In the genomic region with DNA sequence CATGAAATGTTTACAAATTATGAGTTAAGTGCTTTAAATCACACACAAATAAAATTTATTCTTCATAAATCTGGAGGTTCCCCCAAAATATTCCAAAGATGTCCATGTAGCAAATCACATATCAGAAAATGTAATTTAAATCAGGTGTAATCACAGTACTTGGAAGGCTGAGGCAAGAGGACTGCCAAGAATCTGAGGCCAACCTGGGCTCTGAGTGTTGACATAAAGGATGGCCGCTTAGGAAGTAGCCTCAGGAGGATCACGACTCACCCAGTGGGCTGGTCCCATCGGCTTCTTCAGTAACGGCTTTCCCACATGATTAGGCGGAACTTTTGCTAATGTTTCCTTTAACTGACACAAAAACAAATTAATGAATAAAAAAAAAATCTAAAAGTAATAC, we compare ENCODE assay signal across 25 mouse cellular contexts.
"Had no signal": no experiment of that assay in that cellular context is flagged by ENCODE, and none has a peak within 500 bp of the region (broad histone marks: within the 10 kb centered on the region; RNA-seq: fewer than 3 reads in every experiment).

No protein-coding gene starts in this region.

- H3K27ac ChIP-seq: gastrocnemius, adult 2 months; heart, adult 2 months; hindbrain, embryonic 10.5 days; hindbrain, embryonic 12.5 days; hindbrain, embryonic 14.5 days; intestine, embryonic 15.5 days; kidney, embryonic 15.5 days; kidney, postnatal 0 days; limb, embryonic 13.5 days; limb, embryonic 15.5 days had no signal

- H3K9ac ChIP-seq: heart, embryonic 12.5 days; hindbrain, embryonic 12.5 days; hindbrain, embryonic 14.5 days; intestine, embryonic 15.5 days; kidney, embryonic 15.5 days; limb, embryonic 13.5 days; limb, embryonic 15.5 days had no signal

- H3K4me2 ChIP-seq: heart, embryonic 12.5 days; hindbrain, embryonic 12.5 days; hindbrain, embryonic 14.5 days; intestine, embryonic 15.5 days; kidney, embryonic 15.5 days; limb, embryonic 13.5 days; limb, embryonic 15.5 days; liver, embryonic 11.5 days had no signal

- H3K9me3 ChIP-seq: heart, embryonic 12.5 days; hindbrain, embryonic 10.5 days; hindbrain, embryonic 12.5 days; intestine, embryonic 15.5 days; kidney, embryonic 15.5 days; limb, embryonic 13.5 days; limb, embryonic 15.5 days had no signal

- ATAC-seq: hindbrain, embryonic 16.5 days; inflammation-experienced regulatory T-cells, adult 6 months had no signal

- H3K4me3 ChIP-seq: gastrocnemius, adult 2 months; heart, adult 2 months; heart, embryonic 12.5 days; hindbrain, embryonic 10.5 days; hindbrain, embryonic 12.5 days; intestine, embryonic 15.5 days; kidney, embryonic 15.5 days; limb, embryonic 13.5 days; limb, embryonic 15.5 days had no signal

- DNase-seq: gastrocnemius, adult 2 months; gastrocnemius, postnatal 10 days; gastrocnemius, postnatal 25 days; heart, adult 2 months; heart, postnatal 4 days; kidney, adult 11 months; kidney, adult 2 months; kidney, adult 9 months; kidney, postnatal 14 days; kidney, postnatal 36 days; layer of hippocampus, adult 9-11 months; layer of hippocampus, postnatal 36 days; left cerebral cortex, postnatal 4 days had no signal

- H3K4me1 ChIP-seq: hindbrain, embryonic 10.5 days; hindbrain, embryonic 12.5 days; intestine, embryonic 15.5 days; kidney, embryonic 15.5 days; limb, embryonic 13.5 days; limb, embryonic 15.5 days had no signal

- H3K27me3 ChIP-seq: heart, embryonic 12.5 days; hindbrain, embryonic 12.5 days; intestine, embryonic 15.5 days; kidney, embryonic 15.5 days; limb, embryonic 13.5 days; limb, embryonic 15.5 days had no signal
